Mouse (Mus musculus): ENCODE results near the gene Sept11.
A peak's percentile ranks its signal among the peaks of the same experiment; 100 is the strongest.

Sept11 gene

DNA sequence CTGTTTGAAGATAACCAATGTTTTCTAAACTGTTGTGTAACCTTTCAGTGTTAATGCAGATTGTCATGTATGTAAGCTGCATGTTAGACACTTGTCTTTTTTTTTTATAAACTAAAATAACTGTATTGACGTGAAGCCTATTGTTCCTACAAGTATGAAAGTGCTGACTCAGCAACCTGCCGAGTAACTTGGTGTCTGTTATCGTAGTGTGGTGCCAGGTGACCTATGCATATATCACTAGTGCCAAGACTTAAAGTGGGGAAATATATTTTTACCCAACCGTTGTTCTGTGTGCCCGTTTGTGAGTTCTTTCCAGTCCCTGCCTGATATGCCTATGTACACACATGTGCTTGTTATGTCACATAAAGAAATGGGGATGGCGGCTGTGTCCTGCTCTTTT is 81.4 kb downstream of the Sept11 start:
- no peak for DNase-seq (ENCODE audit: low spot score)

DNA sequence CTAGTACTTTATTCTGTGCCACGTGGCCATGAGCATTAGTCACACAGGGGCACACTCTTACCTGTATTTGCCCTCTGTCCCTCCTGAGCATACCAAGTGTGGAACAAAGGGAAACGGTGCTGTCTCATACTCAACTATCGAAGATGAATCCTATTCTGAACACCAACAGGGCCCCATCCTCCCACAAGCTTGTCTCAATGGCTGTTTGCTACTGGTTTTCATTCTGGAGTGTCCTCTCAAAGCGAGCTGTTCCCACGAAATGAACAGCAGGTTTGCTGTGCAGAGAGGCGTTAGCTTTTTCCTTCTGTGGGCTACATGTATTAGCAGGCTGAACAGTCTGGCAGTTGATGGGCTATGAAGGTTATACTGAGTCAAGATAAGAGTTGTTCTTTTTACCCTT is 85.4 kb downstream of the Sept11 start:
- no peak for DNase-seq (ENCODE audit: low spot score)

DNA sequence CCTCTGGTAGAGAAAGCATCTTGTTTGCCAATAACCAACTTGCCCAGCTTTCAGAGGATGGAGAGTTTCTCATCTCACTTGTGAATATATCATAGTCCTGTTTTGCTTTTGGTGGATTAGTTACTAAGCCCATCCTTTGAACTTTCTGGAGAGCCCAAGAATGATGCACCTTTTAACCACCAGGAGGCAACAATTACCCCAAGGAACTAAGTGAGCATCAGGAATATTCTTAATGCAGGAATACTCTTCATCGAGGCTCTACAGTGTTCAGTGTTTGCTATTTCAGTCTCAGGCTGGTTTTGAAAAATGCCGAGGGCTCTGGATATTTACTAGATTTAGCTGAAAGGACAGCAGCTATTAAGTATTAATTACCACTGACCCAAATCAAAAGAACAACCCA is 87.0 kb downstream of the Sept11 start:
- peak; percentile 49 for DNase-seq (ENCODE audit: low spot score)

DNA sequence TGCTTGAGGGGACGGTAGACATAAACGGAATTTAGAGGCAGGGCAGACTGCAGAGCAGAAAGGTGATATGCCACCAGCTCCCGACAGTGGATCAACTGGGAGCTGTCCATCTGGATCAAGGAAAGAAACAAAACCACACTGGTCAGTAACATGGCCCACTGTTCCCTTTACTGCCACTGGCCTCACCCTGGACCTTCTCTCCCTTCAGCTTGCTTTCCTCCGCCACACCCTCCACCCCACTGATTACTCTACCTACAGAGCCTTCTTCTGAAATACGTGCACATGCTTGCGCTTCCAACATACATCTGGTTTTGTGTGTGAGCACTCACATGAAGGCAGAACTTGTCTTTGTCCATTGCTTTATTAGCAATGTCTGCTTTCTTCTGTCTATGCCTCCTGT is 90.1 kb downstream of the Sept11 start:
- DNase-seq (ENCODE audit: low spot score): no peak

DNA sequence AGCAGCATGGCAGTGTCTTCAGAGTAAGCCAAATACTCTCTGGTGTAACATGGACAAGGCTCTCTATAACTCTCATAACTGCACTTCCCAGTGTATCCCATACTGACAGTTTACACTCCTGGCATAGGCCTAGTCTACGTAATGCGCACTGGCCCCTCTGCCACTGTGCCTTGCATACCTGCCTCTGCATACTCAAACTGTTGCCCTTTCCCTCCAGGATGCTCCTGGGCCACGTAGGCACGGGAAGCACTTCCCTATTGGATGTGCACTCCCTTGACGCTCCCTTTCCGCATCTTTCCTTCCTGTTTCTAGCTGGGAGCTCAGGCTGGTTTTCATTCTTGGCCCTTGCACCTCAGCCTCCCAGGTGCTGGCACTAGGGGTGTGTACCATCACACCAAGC is 91.3 kb downstream of the Sept11 start:
- no peak for DNase-seq (ENCODE audit: low spot score)

DNA sequence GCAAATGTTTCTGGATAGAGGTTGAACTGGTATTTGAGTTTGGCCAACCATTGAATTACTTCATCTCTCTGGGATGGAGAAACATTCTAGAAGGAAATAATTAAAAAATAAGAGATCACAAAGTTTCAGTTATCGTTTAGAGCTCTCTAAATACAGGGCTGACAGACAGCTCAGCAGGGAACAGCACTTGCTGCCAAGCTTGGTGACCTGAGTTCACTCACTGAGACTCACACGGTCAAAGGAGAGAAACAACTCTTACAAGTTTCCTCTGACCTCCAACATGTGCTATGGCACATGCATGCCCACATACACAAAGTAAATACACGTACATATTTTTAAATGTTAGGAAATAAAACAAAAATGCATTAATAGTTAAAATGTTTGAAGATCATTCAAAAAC is 96.4 kb downstream of the Sept11 start:
- DNase-seq (ENCODE audit: low spot score): no peak

DNA sequence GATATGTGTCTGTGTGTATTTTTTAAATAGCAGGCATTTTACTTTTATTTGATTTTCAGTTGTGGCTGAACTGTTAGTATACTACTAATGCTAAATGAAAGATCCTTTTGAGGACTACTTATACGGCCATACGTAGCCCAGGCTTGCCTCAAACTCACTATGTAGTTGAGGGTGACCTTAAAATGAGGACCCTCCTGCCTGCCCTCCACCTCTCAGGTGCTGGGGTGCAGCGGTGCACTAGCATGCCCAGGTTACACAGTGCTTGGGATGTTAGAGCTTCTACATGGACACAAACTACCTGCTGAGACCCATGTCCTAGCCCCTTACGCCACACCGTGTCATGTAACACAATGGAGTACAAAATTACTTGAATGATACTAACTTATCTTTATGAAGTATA is 97.2 kb downstream of the Sept11 start:
- DNase-seq (ENCODE audit: low spot score): no peak

DNA sequence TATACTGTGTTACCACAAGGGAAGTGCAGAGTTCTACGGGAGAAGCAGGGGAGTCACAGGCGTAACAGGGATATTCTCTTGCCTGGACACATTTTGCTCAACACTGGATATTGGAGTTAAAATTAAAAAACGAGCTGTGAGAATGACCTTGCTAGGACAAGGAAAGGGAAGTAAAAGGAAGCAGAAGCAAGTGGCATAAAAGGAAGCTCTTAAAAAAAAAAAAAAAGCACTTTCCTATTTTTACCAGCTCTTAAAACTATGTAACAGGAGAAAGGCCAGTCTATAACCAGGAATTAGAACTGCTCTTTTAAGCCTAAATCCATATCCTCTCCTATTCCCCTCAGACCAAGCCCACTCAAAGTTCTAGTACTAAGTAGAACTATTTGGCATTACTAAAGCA is 105.0 kb downstream of the Sept11 start:
- no peak for DNase-seq (ENCODE audit: low spot score)

DNA sequence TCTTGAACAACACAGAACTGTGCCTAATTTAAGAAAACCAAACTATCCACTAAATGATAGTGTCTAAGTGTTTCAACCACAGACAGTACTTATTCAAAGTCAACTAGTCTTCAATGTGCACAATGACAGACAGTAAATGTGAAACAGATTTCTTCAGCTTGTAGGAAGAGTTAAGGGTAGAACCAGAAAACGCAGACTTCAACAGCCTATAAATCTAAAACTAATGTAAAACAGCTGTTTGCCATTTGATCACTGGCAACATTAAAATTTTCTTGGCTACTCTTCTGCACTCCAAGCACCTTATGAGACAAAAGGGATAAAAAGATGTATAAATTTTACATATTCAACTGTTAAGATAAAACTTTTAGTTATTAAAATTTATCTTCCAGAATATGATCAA is 107.9 kb downstream of the Sept11 start:
- DNase-seq (ENCODE audit: low spot score): peak; percentile 33

DNA sequence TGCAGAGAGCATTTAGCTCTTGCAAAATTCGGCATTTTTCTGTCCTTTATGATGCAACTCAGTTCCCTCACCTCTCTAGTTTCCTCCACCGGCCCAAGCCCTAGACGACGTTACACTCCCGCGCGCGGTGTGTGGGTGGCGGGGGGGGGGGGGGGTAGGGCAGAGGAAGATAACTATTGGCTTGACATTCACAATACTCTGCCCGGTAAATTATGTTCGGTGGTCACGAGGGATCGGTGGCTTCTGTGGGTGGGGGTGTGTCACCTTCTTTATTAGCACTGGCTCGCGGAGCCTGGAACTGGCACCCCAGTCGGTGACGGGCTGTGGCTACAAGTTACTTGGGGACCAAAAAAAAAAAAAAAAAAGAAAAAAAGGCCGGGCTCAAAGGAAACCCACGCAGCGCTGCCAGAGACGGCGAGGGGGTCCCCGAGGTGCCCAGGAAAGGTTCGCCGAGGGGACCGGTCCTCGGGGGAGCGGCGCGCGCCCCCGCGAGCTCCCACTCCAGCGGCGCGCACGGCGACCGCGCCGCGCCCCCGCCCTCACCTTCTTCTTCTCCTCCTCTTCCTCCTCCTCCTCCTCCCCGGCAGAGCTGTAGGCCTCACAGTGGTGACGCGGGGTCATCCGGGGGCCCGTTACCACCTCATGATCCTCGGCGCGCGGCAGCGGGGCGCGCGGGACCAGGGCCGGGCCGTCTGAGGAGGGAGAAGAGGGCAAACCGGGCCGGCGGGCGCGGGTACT is 112.3 kb downstream of the Sept11 start:
- peak; percentile 60 for DNase-seq (ENCODE audit: low spot score)

DNA sequence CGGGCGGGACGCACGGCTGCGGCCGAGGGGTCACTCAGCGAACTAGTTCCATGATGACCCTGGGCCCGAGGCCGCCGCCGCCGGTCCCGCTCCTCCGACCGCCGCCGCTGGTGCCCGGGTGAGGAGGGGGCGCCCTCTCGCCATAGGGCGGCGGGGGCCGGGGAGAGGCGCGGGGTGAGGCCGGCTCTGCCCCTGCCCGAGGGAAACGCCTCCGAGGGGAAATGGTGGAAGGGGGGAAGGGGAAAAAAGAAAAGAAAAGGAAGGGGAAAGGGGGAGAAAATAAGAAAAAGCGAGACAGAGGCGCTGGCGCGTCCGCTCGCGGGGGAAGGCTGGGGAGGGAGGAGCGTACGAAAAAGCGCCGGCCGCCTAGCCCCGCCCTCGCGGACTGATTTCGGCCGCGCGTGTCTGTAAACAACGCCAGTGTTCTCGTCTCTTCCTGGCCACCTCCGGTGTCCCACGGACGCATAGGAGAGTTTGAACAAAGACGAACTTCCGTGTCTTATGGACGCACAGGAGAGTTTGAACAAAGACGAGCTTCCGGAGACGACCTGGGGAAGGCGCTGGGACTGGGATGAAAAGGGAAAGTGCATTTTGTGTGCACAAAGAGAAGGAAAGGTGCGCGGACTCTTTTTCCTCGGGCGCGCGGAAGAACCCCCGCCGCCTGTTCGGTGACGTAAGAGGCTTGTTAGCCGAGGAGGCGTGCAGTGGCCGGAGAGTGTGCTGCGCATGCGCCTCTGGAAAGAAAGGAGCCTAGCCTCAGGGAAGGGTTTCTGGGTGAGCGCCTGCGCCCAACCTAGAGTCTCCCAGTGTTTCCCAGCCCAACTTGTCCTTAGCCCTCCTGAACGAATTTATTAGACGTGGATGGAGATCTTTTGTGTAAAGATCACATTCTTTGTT is 113.1 kb downstream of the Sept11 start, which contains the start of the genes Ccni and 2010109A12Rik:
Gene Ccni, minus strand, starts transcription at position 387 of the 897 bp plus-strand sequence.
Gene 2010109A12Rik, plus strand, starts transcription at position 410 of the 897 bp plus-strand sequence.
- DNase-seq (ENCODE audit: low spot score): peak; percentile 98

DNA sequence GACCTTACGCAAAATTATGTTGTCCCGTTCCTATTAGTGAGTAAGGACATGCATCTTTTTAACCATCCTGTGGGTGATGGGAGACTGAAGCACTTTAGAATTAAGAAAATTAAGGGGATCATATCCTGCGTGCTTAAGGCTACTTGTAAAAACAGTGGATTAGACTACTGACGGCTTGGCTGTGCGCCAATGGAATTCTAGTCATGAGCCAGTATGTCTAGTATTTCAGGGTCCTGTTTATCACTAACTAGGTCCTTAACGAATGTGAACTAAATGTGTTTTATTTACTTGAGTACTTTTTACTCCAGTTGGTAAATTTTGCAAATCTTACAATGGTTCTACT is 113.7 kb downstream of the Sept11 start:
- no peak for DNase-seq (ENCODE audit: low spot score)

DNA sequence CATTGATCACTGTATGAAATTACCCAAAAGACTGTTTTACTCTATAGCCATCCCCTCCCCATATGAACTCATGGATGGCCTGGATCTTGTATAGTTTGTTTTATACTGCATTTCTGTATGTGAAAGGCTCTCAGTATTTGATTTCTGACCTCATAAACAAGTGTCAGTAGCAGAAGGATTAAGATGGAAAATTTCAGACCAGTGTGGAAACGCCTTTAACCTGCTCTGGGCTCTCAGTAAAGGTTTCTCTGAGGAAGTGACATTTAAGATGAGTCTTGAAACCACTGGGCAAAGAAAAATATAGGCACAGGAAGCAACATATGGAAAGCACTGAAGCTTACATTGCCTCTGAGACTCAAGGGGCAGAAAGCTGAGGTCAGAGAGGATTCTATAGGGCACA is 114.3 kb downstream of the Sept11 start:
- DNase-seq (ENCODE audit: low spot score): peak; percentile 3

DNA sequence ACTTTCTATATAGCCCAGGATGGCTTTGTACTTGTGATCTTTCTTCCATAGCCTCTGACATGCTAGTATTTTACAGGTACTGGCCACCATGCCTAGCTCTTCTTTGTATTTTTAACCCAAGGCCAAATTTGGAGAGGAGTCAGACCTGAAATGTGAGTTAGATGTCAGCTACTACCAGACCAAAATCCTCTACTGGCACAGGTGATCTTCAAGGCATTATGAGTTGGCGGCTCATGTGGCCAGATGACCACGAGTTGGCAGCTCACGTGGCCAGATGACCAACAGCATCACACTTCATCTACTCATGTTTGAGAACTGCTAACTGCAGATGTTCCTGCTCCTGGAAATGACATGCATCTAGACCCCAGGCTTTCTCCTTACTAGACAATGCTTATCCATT is 125.1 kb downstream of the Sept11 start:
- no peak for DNase-seq (ENCODE audit: low spot score)

DNA sequence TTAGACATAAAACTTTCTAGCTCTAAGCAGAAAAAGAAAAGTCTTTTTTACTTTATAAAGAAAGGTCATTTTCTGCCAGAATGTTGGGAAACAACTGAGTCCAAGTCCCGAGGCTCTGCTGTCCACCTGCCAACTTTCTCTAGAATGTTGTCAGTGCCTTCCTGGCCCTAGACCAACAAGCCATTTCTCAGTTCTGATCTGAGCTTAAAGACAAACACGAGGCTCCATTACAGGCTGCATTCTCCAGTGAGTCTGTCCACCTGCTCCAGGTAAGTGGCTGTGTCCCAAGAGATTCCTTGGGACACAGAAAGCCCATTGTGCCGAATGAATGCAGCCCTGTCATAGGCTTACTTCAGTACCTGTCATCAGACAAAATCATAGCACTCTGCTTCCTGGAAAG is 128.4 kb downstream of the Sept11 start:
- no peak for DNase-seq (ENCODE audit: low spot score)

DNA sequence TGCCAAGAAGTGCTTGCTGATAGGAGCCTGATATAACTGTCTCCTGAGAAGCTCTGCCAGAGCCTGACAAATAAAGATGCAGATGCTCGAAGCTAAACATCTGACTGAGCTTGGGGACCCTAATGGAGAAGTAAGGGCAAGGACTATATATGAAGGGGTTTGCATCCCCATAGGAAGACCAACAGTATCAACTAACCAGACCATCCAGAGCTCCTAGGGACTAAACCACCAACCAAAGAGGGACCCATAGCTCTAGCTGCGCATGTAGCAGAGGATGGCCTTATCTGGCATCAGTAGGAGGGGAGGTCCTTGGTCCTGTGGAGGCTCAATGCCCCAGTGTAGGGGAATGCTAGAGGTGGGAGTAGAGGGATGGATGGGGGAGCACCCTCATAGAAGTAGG is 131.3 kb downstream of the Sept11 start:
- no peak for DNase-seq (ENCODE audit: low spot score)
